Mouse (Mus musculus): Measurements from ENCODE around the gene Mrpl45. TPM values are rescaled to one million over a fixed set of nuclear protein-coding genes. Genes with fewer than 3 reads are reported as not detected.

Mrpl45 gene
- total RNA-seq, 1 experiment from 2014 or later = 46.0 TPM

DNA sequence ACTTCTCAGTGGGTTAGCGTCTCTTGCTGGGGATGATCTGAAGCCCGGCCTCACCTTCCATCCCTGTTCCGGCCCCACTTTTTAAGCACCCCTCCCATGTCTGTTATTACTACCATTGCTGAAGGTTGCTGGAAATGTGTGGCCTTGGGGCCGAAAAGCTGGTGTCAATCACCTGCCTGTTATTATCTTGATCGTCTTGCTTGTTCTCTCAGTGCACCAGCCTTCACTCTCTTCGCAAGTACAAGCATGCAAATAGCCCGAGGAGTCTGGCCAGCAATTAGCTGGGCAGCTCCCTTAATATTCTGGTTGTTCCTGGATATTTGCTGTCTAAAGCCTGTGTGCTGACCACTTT, 48.1 kb downstream of the Mrpl45 start:
- peak; percentile 43 for DNase-seq

DNA sequence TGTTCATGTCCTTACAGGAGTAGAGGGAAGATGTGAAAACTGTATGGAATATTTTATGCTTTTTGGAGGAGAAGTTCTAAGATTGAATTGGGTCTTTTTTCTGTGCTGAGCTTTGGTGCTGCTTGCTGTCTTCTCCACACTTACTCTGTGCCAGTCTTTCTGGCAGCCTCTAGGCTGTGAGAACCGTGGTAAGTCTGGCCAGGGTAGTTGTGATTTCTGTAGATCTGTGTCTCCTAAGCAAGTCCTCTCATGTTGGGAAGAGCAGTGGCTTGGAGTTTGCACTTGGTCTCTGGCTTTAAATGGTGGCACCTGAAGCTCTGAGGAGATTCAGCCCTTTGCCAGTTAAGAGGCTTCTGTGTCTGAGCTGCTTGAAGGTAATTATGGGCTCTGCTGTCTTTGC, 50.0 kb downstream of the Mrpl45 start:
- no peak for DNase-seq

DNA sequence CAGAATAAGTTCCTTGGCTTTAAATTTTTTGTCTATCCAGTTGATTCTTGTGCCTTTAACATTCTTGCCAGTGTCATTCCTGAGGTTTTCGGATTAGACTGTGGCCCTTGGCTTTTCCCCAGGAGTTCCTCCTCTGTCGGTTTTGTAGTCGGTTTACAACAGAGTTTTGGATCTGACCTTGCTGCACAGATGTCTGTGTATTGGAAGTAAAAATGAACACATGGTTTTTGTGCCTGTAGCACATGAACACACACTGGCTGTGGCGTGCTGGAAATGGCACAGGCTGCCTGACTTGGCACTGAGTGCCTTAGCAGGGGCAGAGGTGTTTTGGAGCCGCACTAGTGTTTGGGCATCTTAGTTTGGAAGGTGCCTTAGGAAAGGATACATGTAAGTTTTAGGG, 53.0 kb downstream of the Mrpl45 start:
- no peak for DNase-seq

DNA sequence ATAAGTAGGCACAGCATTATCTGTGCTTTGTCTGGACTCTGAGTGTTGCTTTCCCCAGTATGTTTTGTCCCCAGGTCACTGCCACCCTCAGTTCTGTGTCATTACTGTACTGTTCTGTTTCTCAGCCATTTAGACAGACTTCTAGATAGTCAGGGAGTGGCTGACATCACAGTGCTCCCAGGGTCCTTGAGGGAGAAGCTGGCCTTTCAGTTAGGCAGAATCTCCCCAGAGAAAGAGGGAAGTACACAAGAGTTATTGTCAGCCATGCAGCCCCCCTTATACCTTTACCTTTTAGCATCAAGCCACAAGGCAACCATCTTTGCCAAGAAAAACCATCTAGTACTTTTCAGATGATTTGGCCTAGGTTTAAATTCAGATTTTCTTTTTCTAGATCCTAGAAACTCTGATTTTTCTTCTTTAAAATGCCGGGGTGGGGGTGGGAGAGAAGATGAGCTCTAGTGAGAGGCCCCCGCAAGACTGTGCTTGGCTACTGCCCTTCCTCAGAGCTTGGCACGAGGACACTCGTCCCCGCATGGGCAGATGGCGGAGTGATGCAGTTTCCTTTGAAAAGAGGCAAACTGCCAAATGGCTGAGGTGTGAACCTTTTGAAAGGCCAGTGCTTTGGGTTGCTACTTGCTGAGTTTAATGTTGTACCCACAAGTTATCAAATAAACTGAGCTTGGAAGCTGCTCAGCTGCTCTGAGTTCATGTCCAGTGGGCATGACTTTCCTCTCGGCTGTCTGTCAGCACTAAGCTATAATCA, 55.0 kb downstream of the Mrpl45 start:
- peak; percentile 37 for DNase-seq

DNA sequence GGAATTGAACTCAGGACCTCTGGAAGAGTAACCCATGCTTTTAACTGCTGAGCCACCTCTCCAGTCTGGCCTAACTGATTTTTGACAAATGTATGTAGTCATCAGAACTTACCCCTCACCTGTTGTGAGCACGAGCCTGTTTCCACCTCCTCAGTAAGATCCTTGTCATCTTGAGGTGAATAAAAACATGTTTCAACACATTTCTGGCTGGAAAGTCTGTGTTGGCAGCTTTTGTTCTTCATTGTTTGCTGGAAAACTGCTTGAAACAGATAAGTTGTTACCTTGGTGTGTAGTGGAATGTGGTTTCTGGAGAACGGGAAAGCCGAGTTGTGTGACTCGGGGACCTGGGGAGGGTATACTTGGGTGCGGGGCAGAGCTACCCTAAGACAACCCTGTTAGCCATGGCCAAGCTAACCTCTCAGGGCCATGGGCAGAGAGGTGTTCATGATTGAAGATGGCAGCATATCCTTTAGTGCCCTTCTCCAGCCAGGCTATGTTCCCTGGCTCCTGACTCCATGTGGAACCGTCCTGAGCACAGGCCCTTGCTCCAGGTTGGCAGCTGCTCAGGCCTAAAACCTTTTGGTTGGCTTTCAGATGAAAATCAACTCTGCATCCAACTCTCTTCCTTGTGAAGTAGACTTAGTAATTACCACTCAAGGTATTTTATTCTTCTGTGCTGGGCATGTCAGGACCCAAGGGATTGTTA, 56.8 kb downstream of the Mrpl45 start:
- DNase-seq = no peak

DNA sequence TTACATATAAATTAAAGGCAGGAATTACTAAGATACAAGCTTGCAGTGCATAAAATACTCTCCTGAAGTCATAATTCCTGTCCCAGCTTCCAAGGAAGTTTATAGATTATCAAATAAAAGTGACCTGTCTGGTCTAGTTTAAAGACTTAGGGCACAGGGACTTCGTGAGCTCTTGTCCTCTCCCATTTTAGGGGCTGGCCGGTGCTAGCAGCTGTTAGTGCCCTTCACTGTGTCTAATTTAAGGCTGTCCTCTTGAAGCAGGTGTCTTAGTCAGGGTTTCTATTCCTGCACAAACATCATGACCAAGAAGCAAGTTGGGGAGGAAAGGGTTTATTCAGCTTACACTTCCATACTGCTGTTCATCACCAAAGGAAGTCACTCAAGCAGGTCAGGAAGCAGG, 57.9 kb downstream of the Mrpl45 start:
- no peak for DNase-seq

Other genes starting within 250 kb of the Mrpl45 start
- 0.33 and 0.56 TPM in 2 replicates for gene Tbx21, start 200.4 kb upstream of the Mrpl45 start, total RNA-seq (2021)
- gene Tbkbp1, start 164.2 kb upstream of the Mrpl45 start, total RNA-seq (2021) = 17.6 and 22.9 TPM in 2 replicates
- 123 and 138 TPM in 2 replicates for gene Kpnb1, start 127.8 kb upstream of the Mrpl45 start, total RNA-seq (2021)
- 73.2 and 74.2 TPM in 2 replicates for gene Npepps, start 35.1 kb upstream of the Mrpl45 start, total RNA-seq (2021)
- 2.8 and 3.3 TPM in 2 replicates for gene Gpr179, start 36.4 kb downstream of the Mrpl45 start, total RNA-seq (2021)
- gene Socs7, start 46.8 kb downstream of the Mrpl45 start, total RNA-seq (2021) = 18.3 TPM in 2 replicates
- gene Arhgap23, start 99.8 kb downstream of the Mrpl45 start, total RNA-seq (2021) = 31.4 and 32.8 TPM in 2 replicates
- not detected in 2 replicates for gene 4933428G20Rik, start 184.6 kb downstream of the Mrpl45 start, total RNA-seq (2021)

All from adrenal gland, postnatal 14 days (tissue).